Mouse (Mus musculus) spleen, postnatal 36 days (tissue): ENCODE results near the gene Sgce.
"Not testable (repeated sequence)": the region's sequence is repeated elsewhere in the genome, so short reads cannot be mapped to it uniquely, and the experiment has no call there.

Experiments used
- DNase-seq, 2 experiments: peaks; one replicate each; pipeline ENCODE4 v3.0.0; 2022; ENCODE audit warnings: low spot score in 2 of 2, mixed read lengths in 1 of 2

The Sgce gene

DNA sequence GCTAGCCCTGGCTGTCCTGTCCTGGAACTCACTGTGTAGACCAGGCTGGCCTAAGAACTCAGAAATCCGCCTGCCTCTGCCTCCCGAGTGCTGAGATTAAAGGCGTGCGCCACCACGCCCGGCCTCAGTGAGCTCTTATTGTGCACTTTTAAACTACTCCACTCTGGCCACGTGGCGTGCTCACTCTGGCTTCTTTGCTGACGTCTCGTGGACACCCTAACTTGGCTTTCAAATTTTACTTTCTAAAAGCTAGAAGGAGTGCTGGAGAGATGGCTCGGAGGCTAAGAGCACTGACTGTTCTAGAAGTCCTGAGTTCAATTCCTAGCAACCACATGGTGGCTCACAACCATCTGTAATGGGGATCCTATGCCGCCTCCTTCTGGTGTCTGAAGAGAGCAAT is 93.3 kb downstream of the Sgce start:
- not testable (repeated sequence) for DNase-seq

GRCm38 (mm10) chr6:4652596-4653134 is 94.3 kb downstream of the Sgce start:
- no peak for DNase-seq

- DNase-seq: no peak
Measured at GRCm38 (mm10) chr6:4647351-4647750, 99.7 kb downstream of the Sgce start.

- no peak for DNase-seq
Measured at GRCm38 (mm10) chr6:4642068-4642467, 104.9 kb downstream of the Sgce start.

GRCm38 (mm10) chr6:4634804-4635203 is 112.2 kb downstream of the Sgce start:
- no peak for DNase-seq

DNA sequence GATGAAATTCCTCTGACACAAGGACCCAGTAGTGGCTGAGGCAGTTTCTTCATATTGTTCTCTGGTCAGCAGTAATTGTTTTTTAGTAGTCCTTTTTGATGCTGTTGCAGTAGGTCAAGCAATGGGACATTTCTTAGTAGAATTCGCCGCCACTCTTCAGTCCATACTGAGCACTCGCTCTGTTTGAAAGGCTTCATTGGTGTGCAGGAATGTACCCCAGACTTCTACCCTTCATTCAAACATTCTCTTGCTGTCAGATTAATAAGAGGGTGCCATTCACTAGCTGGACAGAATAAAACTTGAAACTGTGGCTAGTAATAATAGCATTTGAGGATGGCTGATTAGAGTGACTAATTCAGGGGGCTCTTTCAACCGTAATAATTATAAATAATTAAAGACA is 113.8 kb downstream of the Sgce start:
- no peak for DNase-seq

DNA sequence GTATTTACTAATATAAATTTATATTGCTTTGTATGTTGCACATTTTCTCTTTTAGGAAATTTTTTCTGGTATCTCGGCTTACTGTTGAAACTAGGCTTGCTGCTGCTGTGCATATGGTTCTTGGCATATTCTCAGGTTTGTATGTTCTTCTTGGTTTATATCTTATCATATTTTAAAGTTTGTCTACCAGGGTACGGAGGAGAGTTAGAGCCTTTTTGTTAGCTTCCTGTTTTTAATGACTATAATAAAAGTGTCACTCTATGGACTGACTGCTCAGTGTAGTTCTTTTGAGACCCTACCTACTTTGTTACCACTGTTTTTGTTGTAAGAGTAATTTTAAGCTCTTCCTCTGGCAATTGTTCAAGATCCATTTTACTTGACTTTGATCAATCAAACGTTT is 115.5 kb downstream of the Sgce start:
- no peak for DNase-seq
